Mouse (Mus musculus): ENCODE measurements around the gene Pex19.

GRCm38 (mm10) chr1:172107777-172108477, 18.6 kb upstream of the Pex19 start:
- TF ChIP-seq CTCF (IDR thresholded peaks at IDR 0.05; ENCODE audit: borderline replicate concordance, control insufficient read depth, extremely low read depth, insufficient read depth, low read length, poor library complexity) (no peak), POLR2A (IDR thresholded peaks at IDR 0.05; ENCODE audit: control insufficient read depth, extremely low read depth, insufficient read depth, low read length, poor library complexity) (no peak)

Measured in thymus, adult 2 months (tissue).